Mouse (Mus musculus): ENCODE results near the gene Pitpnm1.

Gene Pitpnm1

DNA sequence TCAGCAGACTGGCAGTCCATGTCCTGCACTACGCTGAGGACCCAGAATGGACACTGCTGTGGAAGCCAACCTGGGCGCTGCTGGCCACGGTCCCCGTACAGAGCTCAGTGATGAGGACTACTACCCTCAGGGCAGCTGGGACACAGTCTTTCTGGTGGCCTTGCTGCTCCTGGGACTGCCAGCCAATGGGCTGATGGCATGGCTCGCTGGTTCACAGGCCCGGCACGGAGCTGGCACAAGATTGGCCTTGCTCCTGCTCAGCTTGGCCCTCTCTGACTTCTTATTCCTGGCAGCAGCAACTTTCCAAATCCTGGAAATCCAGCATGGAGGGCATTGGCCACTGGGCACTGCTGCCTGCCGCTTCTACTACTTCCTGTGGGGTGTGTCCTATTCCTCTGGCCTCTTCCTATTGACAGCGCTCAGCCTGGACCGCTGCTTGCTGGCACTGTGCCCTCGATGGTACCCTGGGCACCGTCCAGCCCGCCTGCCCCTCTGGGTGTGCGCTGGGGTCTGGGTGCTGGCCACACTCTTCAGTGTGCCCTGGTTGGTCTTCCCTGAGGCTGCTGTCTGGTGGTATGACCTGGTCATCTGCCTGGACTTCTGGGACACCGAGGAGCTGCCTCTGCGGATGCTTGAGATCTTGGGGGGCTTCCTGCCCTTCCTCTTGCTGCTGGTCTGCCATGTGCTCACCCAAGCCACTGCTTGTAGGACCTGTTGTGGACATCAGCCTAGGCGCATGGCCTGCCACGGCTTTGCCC lies 42.8 kb downstream of the Pitpnm1 start:
- DNase-seq = no peak

DNA sequence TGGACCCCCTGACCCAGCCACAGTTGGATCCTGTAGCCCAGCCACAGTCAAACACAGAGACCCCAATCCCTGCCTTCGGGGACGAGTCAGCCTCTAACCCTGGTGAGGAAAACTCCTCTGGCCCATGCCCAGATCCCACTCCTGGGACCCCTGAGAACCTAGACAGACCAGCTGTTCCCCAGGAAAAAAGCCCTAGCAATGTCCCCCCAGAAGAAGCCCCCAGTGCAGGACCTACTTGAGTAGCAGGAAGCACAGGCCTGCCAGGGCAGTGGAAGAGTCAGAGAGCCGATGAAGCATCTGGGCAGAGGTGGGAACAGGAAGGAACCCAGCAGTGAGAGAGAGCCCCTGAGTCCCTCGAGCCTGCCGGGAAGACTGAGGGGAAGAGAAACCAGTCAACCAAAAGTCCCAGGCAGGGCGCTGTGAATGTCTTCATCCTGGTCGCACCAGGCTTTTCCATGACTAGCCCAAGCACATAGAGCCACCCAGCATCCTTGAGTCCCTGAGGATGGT lies 44.0 kb downstream of the Pitpnm1 start, which contains the start of gene Cabp4:
Gene Cabp4, minus strand, starts transcription at position 275 of the 510 bp plus-strand sequence.
- no peak for DNase-seq

DNA sequence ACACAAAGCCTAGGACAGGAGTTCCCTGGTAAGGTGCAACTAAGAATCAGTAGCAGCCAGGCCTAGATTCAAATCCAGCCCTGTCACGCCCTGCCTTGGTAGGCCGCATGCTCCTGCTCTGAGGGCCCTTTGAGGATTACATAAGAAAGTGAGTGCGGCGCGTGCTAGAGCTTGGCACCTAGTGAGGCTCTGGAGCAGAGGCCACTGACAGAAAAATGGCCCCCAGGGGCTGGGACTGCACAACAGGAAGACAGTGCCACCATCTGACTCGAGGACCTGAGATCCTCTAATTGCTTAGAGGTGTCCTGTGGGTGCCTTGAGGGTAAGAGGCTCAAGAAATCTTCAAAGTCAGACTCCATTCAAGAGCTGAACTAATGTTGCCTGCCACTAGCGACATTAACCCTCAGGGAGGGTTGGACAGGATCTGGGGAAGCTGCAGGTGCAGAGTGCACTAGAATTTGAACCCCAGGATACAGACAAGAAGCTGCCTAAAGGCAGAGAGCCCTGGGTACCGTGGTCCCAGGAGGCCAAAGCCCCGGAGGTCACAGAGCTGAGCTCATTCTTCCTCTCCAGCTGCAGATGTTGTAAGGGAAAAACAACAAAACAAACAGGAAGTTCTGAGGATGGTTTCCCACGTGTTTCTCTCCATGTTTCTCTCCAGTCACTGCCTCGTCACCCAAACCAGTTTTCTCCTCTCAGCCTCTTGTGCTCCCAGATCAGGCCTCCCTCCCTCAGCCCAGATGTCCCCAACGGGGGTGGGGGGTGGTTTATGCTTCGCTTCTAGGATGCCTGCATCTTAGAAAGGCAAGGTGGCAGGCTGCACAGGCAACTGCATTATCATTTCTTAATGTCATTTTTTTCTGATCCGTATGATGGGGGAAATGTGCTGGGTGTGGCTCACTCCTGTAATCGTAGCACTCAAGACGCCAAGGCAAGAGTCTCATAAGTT lies 45.0 kb downstream of the Pitpnm1 start:
- DNase-seq = no peak

DNA sequence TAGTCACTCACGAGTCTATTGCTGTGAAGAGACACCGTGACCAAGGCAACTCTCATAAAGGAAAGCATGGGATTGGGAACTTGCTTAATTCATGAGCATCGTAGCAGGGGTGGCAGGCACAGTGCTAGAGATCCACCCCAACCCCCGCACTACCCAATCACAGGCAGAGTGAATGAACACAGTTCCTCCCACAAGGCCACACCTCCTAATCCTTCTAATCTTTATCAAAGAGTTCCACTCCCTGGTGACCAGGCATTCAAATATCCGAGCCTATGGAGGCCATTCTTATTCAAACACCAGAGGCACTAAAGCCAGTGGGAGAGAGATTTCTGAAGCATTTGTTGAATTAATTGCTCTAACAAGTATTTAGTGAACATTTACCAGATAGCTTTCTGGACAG lies 46.1 kb downstream of the Pitpnm1 start:
- DNase-seq = no peak

DNA sequence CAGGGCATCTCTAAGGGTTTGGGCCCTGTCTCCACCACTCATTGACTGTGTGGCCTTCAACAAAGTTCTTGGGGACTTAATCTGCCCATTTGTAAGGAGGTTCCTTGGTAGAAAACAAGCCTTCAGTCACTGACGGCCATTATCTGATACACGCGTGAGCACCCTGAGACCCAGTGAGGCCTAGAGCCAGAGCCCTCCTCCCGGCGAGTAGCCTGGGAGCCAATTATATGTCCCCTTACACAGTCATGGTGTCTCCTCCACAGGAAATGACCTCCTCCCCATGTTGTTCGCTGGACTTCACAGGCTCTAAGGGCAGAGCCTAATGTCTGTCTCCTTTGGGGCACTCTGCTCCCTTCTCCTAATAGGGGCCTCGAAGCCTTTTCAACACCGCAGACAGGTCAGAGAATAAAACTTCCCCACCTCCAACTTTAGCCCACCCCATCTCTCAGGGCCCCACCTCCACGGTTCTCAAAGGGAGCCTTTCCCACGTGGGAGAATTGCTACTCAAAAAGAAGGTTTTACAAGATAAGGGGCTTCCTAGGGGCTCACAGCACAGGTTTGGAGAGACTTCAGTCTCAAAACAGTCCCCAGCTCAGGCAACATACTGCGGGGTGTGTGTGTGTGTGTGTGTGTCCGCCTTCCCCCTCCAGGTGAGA lies 46.7 kb downstream of the Pitpnm1 start:
- no peak for DNase-seq

DNA sequence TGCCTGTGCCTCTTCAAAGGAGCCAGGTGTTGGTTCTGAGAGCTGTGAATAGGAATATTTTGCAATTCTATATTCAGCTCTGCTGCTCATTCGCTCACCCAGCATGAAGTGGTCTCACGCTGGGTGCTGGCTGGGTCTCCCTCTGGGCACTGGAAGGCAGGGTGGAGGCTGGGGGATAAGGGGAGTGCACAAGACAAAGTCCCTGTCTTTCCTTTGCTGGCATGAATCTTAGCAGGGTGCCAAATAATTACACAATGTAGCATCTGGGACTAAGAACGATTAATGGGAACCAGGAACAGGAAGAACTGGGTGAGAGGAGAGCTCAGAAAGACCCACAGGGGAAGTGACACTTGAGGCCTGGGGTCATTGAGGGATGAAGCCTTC lies 47.2 kb downstream of the Pitpnm1 start:
- DNase-seq = peak; percentile 52

DNA sequence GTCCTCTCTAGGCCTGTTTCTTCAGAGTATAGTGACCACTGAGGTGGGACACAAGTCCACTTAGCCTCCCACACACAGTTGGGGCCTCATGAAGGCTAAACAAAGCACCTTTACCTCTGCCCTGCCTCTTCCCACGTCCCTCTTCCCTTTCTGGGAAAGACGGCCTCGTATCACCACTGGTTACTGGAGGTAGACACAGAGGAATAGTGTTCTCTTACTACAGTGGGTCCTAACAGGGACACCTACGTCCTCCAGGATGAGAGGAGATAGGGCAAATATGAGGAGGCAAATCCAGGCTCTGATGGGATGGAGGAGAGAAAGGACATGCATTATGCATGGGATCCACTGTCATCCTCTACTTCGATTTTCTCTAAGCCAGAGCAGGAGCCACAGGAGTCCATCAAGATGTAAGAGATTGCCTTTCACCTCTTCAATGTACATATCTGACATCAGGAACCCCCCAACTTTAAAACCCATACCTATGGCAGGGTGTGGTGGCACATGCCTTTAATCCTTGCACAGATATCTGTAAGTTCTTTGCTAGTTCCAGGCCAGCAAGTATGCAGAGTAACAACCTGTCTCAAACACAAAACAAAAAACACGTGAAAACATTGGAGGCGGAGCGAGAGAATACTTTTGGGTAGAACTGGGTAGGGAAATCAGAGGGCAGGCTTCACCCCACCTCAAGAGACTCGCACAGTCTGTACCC lies 48.1 kb downstream of the Pitpnm1 start:
- DNase-seq = no peak

DNA sequence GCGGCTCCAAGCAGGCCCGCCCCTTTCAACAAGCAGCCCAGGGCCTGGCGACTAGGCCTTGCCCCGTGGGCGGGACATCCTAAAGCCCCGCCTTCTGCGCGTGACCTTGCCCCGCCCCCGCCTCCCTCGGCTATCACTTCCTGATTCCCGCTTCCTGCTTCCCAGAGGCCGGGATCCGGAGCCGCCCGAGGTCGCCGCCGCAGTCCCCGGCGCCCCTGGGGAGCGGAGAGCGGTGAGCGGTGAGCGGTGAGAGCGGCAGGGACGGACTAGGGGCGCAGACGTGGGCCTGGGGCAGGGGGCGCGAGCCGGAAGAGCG lies 48.7 kb downstream of the Pitpnm1 start, which contains the start of gene Coro1b:
Gene Coro1b, plus strand, starts transcription at position 129 of the 316 bp plus-strand sequence.
- peak; percentile 95 for DNase-seq

DNA sequence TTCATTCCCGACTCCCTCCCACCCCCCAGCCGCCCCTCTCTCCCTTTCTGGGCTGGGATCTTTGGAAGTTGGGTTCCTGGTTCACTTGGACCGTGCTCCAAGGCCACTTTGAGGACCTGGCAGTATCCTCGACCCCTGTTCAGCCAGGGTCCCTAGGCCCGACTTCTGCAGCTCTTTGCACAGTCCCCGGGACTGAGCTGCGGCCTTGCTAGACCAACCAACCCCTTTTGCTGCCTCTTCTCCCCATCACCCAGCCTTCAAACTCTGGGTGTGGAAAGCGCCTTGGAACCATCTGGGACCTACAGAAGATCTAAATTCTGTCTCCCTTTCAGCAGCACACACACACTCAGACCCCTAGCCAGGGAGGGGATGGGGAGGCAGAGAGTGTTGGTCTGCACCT lies 49.0 kb downstream of the Pitpnm1 start:
- DNase-seq = peak; percentile 52

DNA sequence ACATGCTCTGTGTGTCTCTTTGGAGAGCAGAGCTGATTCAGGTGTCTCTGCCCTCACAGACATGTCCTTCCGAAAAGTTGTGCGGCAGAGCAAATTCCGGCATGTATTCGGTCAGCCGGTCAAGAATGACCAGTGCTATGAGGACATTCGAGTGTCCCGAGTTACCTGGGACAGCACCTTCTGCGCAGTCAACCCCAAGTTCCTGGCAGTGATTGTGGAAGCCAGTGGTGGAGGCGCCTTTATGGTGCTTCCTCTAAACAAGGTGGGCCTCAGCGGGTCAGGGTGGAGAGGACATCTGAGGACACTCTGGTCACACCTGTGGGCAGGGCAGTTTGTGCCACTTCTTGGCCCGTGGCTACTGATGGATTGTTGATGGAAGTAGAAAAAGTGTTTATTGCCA lies 49.5 kb downstream of the Pitpnm1 start:
- DNase-seq = peak; percentile 52

DNA sequence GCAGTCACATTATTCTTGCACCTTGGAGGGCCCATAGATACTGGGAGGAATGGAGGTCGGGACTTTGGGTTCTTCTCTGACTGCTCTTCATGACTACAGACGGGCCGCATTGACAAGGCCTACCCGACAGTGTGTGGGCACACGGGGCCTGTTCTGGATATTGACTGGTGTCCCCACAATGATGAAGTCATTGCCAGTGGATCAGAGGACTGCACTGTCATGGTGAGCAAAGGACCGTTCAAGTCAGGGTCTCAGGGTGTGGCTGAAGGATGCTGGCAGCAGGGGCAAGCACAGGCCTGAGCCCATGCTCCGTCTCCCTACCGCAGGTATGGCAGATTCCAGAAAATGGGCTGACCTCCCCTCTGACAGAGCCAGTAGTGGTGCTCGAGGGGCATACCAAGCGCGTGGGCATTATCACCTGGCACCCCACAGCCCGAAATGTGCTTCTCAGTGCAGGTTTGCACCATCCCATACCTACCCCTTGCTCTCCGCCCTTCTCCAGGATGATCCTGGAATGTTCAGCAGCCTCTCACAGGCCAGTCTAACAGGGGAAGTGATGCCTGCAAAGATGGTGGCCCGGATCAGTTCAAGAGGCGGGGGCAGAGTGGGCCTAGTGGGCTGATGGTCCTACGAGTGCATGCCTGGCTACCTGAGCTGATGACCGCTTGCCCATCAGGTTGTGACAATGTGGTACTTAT lies 50.1 kb downstream of the Pitpnm1 start:
- no peak for DNase-seq

DNA sequence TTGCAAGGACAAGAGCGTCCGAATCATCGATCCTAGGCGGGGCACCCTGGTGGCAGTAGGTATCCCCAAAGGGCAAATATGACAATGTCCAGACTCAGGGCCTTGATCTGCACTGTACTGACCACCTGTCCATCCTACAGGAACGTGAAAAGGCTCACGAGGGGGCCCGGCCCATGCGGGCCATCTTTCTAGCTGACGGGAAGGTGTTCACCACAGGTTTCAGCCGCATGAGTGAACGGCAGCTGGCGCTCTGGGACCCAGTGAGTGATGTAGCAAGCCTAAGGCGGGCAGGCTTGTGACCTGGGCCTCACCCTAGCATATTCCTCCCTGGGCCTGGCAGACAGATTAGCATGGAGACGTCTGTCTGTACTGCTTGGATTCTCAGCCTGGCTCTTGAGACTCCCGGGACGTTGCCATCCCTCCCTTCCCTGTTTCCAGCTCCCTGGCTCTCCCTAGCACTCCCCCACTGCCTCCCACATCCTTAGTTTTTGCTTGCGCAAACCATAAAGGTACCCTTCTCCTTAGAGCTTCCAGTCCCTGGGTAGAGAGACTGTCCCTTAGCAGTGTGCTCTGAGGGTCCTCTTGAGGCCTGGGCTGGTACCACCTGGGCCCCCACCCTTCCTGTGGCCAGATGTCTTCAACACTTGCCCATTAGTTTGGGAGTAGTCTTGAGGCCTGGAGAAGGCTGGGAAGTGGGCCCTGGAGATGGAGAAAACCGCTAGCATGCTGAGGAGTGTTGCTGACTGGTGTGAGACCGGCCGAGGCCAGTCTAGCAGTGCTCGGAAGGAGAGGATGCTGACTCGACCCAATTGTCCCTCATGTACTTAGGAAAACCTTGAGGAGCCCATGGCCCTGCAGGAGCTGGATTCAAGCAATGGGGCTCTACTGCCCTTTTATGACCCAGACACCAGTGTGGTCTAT lies 51.0 kb downstream of the Pitpnm1 start:
- DNase-seq = no peak

DNA sequence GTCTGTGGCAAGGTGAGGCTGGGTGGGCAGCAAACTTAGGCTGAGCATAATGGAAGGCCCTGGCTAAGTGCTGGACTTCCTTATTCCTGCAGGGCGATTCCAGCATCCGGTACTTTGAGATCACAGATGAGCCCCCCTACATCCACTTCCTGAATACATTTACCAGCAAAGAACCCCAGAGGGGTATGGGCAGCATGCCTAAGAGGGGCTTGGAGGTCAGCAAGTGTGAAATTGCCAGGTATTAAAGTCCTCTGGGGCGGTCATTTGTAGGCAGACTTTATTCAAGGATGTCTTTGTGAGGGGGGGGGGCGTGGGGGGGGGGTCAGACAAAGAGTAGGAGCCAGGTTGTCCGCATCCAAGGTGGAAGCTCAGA lies 51.7 kb downstream of the Pitpnm1 start:
- DNase-seq = peak; percentile 52

DNA sequence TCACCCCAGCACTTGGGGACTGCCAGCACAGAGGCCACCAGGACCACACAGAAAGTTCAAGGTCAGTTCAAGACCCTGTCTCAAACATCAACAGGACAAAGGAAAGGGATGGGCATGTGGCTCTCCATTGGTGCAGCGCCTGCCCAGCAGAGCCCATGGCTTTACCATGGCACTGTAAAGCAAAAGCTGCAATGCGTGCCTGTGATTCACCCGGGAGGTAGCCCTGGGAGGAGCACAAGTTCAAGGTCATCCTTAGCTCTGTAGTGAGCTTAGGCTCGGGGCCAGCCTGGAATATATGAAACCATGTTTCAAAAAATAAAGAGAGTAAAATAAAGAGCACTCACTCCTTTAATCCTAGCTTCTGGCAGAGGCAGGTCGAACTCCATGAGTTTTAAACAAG lies 52.1 kb downstream of the Pitpnm1 start:
- no peak for DNase-seq

DNA sequence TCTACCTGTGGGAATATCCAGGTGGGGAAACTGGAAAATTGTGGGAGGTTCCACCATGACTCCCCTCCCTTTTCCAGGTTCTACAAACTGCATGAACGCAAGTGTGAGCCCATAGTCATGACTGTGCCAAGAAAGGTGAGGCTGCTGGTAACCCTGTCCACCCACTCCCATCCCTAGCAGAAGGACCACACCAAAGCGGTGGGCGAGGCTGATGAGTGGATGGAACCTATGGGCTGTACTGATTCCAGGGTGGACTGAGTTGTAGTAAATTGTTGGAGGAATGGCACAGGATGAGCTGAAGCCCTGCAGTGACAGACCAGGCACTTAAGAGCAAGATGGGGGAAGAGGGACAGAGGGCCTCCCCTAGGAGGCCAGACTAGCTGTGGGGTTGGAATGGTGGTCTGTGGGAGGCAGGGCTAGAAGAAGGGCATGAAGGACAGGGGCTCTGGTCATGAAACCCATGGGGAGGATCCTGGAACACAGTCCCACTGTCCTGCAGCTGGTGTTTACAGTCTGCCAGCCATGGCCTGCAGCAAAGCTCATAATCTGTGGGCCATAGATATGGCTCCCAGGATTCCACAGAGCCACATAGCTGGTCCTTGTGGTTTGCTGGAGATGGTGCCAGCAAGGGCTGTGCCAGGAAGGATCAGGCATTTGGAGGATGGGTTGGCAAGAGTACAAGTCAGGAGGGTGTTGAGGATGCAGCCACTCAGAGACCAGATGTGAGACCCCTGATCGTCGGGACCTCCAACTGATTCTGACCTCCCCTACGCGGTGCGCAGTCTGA lies 52.8 kb downstream of the Pitpnm1 start:
- peak; percentile 52 for DNase-seq

DNA sequence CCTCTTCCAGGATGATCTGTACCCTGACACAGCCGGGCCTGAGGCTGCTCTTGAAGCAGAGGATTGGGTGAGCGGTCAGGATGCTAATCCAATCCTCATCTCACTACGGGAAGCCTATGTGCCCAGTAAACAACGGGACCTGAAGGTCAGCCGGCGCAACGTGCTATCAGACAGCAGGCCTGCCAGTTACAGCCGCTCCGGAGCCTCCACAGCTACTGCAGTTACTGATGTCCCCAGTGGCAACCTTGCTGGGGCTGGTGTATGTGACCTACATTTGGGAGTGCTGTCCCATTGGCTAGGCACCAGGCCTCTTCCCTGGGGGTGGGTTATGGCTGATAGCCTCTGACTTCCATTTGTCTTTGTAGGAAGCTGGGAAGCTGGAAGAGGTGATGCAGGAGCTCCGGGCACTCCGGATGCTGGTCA lies 53.4 kb downstream of the Pitpnm1 start, which contains the start of gene Ptprcap:
Gene Ptprcap, plus strand, starts transcription at position 373 of the 423 bp plus-strand sequence.
- peak; percentile 85 for DNase-seq

DNA sequence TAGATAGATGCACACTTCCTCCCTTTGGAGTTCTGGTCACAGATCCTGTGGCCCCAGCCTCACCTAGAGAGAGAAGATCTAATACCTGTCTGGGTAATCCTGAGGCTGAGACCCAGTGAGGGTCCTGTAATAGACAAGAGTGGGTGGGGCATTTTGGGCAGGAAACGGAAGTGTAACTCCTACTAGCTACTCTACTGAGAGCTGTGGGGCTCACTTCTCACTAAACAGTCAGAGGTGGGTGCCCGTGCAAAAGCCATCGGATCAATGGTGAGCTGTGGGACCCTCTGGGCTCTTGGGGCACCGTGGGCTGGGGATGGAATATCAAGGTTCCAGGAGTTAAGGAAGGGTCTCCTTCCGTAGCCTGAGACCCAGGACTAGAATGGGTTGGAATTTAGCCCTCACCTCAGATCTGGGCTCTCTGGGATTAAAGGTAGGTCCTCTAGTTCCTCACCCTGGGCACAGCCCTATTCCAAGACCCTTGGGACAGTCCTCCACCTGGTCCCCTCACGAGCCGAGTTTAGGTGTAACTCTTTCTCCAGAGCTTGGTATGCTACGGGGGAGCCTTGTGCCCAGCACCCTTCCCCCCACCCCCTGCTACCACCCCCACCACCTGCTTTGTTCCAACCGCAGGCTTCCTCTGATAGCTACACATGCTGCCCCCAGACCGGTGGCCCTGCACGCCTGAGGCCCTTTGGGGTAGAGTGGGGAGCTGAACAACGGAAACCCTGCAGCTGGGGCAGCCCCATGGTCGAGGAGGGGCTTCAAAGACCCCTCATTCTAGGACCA lies 54.8 kb downstream of the Pitpnm1 start:
- no peak for DNase-seq

DNA sequence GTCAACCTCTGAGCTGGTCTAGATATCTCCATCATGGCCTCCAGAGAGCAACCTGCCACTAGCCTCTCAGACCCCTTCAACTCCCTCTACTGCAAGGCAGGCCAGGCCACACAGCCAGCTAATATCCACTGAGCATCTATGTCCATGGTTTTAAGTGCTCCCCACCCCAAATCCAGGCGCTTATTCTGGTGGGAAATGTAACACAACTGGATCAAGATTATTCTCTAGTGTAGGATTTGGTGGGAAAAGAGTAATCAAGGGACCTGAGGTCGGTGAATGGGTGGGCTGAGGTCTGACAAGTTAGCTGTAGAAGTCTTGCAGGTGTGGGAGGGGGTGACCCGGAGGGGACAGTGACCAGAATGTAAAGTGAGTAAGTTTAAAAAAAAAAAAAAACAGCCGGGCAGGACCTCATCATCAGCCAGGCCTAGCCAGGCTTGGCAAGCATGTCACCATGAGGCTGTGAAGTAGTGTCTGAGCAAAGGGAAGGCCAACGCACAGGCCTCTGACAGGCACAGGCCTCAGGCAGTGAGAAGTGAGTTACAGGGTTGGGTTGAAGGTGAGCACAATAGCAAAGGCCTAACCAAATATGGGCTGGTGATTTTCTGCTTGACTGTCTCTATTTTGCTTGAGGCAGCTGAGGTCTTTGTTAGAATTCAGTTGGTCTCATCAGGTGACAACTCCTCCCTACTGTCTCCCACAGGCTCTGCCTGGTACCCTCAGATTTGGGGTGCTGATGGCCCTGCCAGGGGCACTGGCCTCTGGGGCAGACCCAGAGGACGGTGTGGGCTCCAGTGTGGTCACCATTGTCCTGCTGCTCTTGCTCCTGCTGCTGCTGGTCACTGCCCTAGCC lies 55.6 kb downstream of the Pitpnm1 start:
- DNase-seq = no peak
